Mouse (Mus musculus) CD8-positive naive resting alpha-beta T cell, adult 2 months (primary cell): ENCODE data around the gene Rer1.
"Not testable (repeated sequence)": the region's sequence is repeated elsewhere in the genome, so short reads cannot be mapped to it uniquely, and the experiment has no call there.

ENCODE experiments used
- DNase-seq, 2 experiments: peaks; one replicate each; pipeline ENCODE4 v3.0.0; 2022; ENCODE audit warnings: low read depth in 2 of 2, low spot score in 2 of 2

The Rer1 gene

DNA sequence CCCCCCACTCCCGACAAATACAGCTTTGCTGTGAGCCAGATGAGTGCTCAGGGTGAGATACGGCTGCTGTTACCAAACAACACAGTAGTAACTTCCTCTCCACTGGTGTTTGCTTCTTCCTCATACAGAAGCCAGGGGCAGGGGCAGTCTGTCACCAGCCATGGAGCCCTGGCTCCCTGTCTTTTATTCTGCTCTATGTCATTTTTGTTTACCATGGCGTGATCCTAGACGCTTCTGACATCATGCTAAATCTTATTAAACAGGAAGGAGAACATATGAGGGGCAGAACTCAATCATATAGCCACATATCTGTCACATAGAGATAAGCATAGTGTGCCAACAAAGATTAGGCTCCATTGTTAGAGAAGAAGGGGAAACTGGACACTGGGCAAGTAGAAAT, 30.4 kb upstream of the Rer1 start:
- no peak for DNase-seq

DNA sequence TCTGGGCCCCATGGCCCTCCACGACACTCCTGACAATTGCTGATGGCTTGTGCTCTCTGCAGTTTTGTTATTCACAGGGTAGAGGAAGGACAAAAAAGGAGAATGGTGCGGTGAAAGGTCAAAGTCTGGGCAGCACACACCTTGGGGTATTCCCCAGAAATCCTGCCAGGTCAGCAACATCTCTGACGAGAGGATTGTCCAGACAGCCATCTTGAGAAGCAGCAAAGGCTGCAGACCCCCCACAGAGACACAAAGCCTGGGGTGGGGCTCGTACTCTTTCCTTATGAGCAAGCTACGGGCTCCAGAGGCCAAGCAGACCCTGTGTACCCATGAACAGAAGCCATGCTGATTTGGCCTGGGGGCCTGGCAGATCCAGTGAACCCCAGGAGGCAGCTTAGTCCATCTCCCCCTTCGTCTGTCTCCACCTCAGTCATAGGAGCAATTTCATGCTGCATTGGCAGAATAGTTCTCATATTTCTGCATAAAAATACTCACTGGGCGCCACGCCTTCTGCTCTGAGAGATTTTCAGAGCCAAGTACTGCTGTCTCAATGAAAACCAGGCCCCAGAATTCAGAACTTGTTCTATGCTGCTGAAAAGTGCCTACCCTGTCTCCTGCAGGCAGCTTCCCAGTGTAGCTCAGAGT, 27.7 kb upstream of the Rer1 start:
- DNase-seq = no peak

DNA sequence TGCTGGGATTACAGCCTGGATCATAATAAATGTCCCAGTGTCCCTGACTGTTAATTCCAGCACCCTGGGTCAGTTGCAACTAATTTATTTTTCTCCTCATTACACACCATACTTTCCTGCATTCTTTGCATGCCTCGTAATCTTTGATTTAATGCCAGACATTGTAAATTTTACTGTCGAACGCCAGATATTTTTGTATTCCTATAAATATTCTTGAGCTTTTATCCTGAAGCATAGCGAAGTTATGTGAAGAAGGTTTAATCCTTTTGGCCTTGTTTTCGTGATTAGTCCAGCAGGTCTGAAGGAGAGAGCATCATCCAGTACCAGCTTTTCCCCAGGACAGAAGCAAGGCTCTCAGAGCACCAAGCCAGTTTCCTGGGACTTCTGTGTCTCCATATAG, 23.3 kb upstream of the Rer1 start:
- no peak for DNase-seq

DNA sequence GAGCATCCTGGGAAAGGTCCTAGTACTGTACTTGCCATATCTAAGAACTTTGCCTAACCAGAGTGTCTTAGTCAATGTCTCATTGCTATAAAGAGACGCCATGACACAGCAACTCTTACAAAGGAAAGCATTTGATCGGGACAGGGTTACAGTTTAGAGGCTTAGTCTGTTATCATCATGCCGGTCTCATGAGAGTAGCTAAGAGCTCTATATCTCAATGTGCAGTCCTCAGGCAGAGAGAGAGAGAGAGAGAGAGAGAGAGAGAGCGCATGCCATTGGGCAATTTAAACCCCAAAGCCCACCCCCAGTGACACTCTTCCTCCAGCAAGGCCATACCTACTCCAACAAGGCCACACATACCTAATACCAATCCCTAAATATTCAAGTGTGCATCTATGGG, 21.7 kb upstream of the Rer1 start:
- no peak for DNase-seq

DNA sequence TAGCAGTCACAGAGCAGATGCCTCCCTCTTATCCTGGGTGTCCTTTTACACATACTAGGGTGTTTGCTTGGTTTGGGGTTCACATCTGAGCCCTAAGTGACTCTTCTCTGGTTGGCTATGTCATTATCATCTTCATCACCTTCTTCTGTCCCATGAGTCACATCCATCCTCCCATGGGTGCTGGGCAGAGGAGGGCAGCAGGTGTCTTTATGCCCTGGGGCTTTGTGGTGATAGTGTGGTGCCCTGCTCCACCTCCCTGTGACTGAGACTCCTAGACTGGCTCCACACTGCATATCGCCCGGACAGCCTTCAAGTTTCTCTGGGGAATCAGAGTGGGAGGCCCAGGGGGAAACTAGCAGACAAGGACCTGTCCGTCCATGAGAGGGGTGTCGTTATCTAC, 12.4 kb upstream of the Rer1 start:
- DNase-seq = no peak

DNA sequence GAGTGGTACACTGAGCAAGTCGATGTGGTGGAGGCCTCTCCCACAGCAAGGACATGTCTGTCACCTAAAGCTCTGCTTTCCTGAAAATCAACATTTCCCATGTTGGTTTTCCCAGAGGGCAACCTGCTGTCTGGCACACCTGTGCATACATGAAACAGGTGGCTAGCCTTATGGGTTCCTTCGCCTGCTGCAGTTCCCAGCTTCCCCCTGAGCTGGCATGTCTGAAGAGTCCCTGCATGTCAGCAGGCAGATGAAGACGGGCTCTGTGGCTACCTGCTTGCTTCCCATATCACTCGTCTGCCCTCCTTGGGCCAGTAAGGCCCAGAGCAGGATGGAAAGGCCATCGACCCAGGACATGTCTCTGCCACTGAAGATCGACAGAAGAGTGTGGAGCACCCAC, 11.3 kb upstream of the Rer1 start:
- DNase-seq = no peak

DNA sequence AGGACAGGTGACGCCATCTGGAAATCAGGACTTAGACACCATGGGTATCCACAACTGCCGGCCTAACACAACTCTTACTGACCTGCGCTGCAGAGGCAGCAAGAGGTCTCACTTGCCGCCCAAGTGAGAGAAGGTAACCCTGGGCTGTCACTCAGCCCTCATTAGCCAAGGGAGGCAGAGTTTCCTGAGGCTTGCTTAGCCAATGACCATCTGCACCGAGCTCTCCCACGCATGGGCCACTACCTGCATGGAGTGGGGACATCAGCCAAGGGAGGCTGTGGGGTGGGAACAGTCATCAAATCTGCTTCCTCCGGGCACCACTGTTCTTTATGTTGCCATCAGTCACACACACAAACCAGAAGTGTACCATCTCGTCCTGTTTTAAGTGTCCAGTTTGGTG, 9.8 kb upstream of the Rer1 start:
- no peak for DNase-seq

DNA sequence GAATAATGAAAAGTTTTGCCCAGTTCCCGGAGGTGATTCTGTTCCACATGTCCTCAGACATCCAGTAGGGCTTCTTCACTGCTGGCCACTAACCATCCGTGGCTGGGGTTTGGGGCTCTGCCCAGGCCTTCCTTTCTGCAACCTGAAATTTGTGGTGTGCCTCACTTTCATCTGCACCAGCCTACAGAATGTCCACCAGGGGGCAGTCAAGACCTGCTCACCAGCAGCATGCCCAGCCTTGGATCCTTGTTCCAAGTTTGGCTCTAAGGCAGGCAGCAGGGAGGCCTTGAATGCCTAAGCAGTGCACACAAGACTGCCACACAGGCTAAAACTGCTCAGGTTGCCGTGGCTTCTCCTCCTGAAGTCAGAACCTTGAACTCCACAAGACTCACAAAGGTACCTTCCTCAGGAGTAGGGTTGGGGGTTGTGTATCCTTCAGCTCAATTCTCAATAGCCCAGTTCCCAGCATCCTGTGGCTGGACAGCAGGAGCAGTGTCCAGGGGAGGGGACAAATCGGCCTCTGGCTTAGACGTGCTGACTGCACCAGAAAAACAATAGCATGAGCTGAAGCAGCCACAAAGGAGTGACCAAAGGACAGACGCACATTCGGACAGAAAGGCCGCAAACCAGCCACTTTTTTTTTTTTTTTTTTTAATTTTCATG, 9.2 kb upstream of the Rer1 start:
- DNase-seq = peak; percentile 81 to 83

DNA sequence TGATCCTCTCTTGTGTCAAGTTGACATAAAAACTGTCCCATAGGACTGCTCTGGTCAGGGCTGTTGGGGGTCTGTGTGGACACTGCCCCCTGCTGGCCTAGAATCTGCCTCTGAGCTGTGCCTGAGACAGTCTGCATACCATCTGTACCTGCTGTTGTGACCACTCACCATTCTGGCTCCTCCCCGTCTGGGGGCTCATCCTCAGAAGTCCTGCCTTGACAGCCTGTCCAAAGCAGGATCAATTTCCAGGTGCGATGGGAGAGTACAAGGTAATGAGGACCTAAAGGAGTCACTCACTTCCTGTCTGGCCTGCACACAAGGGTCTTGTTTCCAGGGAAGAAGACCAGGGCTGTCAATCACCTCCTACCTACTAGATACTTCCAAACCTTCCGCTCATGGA, 8.4 kb upstream of the Rer1 start:
- peak; percentile 50 to 52 for DNase-seq

DNA sequence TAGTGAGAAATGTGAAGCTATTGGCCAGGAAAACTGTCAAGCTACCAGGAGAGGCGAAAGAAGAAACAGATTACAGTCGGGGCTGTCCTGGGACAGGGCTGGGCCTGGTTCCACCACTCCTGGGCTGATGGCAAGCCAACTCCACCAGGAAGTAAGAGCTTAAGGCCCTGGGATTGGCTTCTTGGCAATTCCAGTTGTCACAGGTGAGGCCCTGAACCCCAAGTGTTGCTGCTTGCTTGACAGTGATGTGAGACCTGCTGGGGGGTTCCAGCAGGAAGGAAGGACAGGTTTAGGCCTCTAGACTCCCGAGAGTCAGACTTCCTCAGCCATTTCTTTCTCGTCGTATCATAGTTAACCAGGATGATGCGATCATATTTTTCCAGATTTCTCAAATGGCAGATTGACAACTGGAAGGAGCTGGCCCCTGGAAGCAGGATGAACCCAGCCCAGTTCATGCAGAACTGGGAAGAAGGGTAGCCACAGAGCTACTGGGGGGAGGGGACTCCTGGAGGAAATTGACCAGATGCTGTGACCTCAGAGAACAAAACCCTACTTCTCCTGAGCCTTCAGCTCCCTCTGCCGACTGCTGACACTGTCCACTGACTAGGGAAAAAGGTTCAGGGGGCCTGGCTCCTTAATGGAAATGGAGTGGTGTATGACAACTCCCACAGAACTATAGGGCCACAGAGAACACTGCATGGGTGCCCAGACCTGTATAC, 7.4 kb upstream of the Rer1 start:
- no peak for DNase-seq

DNA sequence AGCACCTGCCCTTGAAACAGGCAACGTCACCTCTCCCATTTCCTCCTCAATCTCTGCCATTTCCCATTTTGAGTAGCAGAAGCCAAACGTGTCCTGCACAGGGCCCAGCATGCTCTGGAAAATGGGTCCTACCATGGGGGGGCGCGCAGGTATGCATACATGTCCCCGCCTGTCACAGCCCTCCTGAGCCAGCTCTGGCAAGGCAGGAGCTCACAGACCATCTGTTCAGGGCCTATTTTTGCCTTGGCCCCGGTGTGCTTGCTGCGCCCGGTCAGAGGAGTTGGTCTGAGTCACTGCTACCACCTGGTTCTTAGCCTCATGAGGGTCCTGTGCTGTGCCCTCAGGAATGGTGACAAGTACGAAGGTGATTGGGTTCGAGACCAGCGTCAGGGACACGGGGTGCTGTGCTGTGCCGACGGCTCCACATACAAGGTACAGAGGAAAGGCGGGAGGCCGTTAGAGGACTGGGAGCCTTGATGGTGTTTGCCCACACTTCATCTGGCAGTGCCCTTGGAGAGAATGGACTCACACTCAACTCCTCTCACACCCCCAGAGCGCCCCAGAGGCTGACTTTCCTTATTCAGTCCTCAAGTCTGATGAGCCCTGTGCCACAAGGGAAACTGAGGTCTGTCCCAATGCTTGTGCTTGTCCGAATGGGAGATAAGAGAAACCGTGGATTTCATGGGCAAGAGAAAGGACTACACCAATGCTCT, 6.7 kb upstream of the Rer1 start:
- DNase-seq = no peak

DNA sequence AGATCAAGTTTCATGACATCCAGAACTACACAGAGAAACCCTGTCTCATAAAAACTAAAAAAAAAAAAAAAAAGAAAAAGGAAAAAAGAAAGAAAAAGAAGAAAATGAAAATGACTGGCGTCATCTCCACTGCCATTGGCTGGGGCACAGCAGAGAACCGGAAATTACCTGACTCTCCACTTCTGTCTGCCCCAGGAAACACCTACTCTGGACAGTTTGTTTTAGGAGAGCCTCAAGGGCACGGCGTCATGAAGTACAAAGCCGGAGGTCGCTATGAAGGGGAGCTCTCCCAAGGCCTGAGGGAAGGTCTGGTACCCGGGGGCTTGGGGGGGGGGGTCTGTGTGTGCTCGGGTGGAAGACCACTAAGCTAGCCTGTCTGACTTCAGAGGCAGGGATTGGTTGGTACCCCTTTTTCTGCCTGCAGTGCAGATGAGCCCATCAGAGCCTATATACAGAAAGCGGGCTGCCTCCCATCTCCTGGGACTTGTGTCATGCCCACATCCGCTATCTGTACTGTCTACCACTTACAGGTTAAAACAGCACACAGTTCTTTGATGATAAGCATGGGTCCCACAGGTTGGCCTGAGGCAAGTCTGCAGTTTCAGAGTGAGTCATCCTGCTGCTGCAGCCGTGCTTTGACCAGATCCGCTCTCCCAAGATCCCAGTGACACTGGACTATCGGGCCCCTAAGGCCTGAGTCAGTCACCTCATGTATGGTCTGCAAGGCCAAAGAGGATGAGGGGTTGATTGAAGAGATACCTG, 4.7 kb upstream of the Rer1 start:
- DNase-seq = no peak

DNA sequence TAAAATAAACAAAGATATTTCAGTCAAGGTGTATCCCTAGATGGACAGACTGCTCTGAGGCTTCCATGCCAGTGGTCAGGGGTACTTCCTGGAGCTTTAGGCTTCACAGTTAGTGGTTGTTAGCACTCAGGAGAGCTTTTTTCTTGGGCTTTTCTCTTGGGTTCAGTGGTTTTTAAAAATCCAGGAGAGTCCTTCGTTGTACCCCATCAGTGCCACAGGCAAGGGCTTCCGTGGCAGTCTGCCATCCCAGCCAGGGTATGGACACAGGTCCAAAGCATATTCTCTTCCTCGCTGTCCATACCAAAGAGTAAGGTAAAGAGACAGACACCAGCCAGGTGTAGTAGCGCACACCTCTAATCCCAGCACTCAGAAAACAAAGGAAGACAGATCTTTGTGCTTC, 4.0 kb upstream of the Rer1 start:
- DNase-seq = no peak

DNA sequence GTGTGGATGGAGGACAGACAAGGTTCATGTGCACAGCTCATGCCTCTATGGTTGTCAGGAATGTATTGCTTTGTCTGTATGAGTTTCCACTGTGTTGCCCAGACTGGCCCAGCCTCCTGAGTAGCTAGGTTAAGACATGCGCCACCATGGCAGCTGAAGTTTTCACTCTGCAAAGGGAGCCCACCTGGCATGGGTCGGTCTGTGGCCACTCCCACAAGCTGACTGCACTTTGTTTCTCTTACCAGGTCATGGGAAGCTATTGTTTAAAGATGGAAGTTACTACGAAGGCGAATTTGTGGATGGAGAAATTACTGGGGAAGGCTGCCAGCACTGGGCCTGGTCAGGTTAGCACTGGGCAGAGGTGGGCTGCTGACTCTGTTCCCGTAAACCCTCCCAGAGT, 3.1 kb upstream of the Rer1 start:
- DNase-seq = no peak

DNA sequence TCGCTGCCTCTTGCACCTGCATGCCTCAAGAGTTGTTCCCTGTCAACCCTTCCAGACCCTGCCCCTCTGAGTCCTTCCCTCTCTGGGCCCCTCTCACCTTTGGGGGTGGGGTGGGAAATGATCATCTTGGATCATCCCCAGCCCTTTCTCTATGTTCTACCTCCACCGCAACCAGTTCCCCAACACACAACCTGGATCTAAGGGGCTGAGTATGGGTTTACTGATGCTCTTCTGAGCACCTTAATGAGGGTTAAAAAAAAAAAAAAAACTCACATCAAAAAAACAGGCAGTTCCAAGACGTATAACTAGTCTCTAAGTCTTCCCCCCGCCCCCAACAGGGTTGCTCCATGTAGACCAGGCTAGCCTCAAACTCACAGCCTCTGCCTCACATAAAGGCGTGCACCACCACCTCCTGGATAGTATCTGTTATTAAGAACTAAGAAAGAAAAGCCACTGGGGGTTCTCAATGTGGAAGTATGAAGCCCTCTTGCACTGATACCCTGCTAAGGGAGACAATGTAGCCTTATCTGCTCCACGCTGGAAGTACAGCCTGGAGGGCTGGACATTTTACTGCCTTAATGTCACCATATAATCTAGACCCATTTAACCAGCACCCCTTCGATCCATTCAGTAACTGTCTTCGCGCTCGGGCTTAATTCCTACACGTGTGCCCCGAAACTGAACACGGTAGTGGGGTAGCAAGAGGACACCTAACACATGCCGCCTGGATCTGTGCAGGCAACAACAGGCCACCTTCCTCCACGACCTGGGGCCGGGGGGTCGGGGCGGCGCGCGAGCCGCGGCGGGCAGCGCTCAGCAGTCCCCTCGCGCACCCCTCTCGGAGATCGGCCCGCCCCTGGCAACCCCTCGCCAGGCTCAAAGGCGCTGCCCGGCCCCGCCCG, 725 bp downstream of the Rer1 start:
- peak in 1 of 2 experiments; percentile 20 for DNase-seq

DNA sequence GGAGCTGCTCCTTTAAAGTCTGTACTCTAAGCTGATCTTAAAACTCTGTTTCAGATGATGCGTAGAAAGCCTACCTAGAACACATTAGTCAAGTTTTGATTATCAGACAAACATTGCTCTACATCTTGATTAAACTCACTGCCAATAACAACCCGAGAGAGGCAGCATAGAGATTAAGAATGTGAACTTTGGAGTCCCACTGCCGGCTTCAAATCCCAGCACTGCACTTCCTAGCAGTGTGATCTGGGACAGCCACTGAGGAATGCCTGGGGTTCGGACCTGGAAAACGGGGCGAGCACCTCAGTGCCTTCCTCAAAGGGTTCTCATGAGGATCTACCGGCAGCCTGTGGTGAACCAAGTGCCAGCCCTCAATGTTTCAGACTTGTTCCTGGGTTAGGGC, 1.8 kb downstream of the Rer1 start:
- no peak for DNase-seq

DNA sequence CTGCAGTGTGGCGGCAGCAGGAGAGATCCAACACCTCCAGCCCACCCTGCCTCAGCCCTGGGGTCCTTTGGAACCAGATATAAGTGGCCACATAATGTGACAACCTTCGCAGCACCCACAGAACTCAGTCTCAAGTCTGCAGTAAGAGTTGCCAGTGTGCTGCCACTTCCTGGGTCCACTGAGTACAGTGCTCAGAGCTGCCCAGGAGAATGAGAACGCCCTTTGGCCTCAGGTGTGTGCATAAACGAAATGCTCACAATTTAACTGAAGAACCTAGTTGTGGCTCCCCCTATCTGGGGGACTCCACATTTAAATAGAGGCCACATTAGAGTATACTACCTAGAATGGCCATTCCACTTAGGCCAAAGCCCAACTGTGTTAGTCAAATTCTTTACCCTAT, 2.6 kb downstream of the Rer1 start:
- no peak for DNase-seq

DNA sequence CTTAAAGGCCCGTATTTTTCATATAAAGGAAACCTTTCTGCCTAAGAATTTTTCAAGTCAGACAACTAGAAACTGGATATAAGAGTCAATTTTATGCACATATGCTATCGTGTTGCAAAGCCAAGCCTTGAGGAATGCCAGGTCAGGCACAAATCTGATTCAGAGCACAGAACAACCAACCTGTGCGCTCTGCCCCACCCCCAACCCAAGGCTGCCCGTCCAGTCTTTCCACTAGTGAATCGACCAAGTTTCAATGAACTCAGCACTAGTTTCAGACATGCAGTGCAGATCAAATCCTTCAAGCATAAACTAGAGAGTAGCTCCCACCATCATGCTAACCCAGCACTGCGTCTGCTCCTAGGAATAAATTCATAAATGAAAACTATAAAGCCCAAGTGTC, 6.5 kb downstream of the Rer1 start:
- no peak for DNase-seq

DNA sequence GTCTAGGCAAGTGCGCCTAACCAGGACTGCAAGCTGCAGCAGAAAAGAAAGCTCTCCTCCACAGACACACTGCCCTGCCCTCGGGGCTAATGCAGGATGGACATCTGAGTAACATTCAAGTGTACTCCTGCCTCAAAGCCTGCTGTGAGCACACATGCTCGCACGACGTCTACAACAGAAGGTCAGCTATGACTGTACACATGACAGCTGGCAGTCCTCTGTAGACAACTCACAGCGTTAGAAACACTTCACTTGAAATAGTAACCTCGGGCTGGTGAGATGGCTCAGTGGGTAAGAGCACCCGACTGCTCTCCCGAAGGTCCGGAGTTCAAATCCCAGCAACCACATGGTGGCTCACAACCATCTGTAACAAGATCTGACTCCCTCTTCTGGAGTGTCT, 7.4 kb downstream of the Rer1 start:
- DNase-seq = not testable (repeated sequence)

DNA sequence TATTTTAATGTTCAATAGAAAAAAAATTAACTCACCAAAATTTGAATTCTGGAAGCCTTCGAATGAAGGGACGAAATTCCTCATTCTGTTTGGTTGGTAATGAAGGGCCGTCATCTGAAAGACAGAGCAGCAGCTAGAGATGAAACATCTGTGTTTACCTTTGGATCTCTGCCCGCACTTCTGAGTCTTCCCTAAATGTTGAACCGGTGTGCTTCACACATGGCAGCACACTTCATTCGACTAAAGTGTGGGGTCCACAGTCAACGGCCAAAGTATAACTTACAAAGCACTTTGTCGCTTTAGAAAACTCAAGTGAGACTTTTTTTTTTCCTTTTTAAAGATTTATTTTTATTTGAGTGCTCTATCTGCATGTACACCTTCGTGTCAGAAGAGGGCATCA, 9.5 kb downstream of the Rer1 start:
- DNase-seq = no peak
